Mouse (Mus musculus) intestine, embryonic 16.5 days (tissue): ENCODE measurements around the gene Slc16a1. TPM values are rescaled to one million over a fixed set of nuclear protein-coding genes. Genes with fewer than 3 reads are reported as not detected.

ENCODE experiments used
- ATAC-seq: fragments of 200-750 bp; cut with Nextera tagmentation; 2 replicates; pipeline ENCODE4 v1.8.0; 2017; ENCODE audit warnings: moderate TSS enrichment, moderate library complexity
- H3K27ac ChIP-seq: fragments of 300-500 bp; sonication (generic); 2 replicates; pipeline ENCODE4 v1.5.1; 2014; ENCODE audit warnings: mild to moderate bottlenecking, low read length
- H3K27me3 ChIP-seq: fragments of 300-500 bp; sonication (generic); replicated peaks from 2 replicates; pipeline ENCODE4 v1.6.1; 2014; ENCODE audit warnings: low read length, control low read depth, mixed read lengths; ENCODE audit not compliant: control insufficient read depth, insufficient read depth
- H3K36me3 ChIP-seq: fragments of 300-500 bp; sonication (generic); 2 replicates; pipeline ENCODE4 v1.6.1; 2014; ENCODE audit warnings: low read length, control low read depth; ENCODE audit not compliant: control insufficient read depth, insufficient read depth
- H3K4me1 ChIP-seq: fragments of 300-500 bp; sonication (generic); 2 replicates; pipeline ENCODE4 v1.6.1; 2014; ENCODE audit warnings: low read length, control low read depth, mixed read lengths; ENCODE audit not compliant: control insufficient read depth, insufficient read depth
- H3K4me2 ChIP-seq: fragments of 300-500 bp; sonication (generic); 2 replicates; pipeline ENCODE4 v1.6.1; 2014; ENCODE audit warnings: low read depth, low read length, control low read depth
- H3K4me3 ChIP-seq: fragments of 300-500 bp; sonication (generic); 2 replicates; pipeline ENCODE4 v1.5.1; 2014; ENCODE audit warnings: mild to moderate bottlenecking, low read length
- H3K9ac ChIP-seq: fragments of 300-500 bp; sonication (generic); 2 replicates; pipeline ENCODE4 v1.6.1; 2014; ENCODE audit warnings: low read depth, low read length
- H3K9me3 ChIP-seq: fragments of 300-500 bp; sonication (generic); 2 replicates; pipeline ENCODE4 v1.6.1; 2016; ENCODE audit warnings: low read length, control low read depth; ENCODE audit not compliant: control insufficient read depth
- WGBS: fragments of 180-500 bp; shearing (Covaris S2); extraction: QIAGEN DNeasy Blood & Tissue Kit; methylation state at CpG from one replicate; pipeline ENCODE4 v1.1.7; 2014; 5-methylcytosine and 5-hydroxymethylcytosine counted together
- polyA plus RNA-seq: library from polyadenylated mRNA; unstranded; fragments of >200 nt; fragmentation: Nextera tagmentation; extraction: Ambion mirVana; gene quantifications from 2 replicates; pipeline ENCODE4 v1.2.1, GENCODE M21; 2015

The Slc16a1 gene
- 48.3 and 48.8 TPM in 2 replicates for polyA plus RNA-seq

DNA sequence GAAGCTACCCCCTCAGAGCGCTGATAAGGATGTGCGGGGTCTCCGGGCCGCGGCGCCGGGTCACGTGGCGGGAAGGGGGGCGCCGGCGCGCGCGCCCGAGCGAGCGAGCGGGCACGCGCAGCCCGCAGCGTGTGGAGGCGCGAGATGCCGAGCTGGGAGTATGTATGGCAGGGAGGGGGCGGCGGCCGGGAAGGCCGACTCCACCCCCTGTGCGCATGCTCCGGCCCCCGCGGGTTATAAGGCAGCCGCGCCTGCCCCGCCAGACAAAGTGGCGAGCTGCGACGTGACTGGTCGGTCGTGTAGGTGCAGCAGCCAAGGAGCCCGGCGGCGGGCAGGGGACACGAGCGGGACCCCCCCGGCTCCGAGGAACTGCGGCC is at the start of gene Slc16a1:
TSS of gene Slc16a1 (plus strand) at position 266 of the 377 bp plus-strand sequence.
- no peaks in the 10 kb centered on the region for H3K36me3 ChIP-seq
- peak within 1 kb of the TSS; percentile 94 for H3K4me2 ChIP-seq
- peak; percentile 98 for ATAC-seq
- H3K4me1 ChIP-seq, result no peaks in the 10 kb centered on the region; the same call in 1 of the 2 replicates
- H3K9me3 ChIP-seq, result no peaks in the 10 kb centered on the region
- peak within 1 kb of the TSS; percentile 89 for H3K4me3 ChIP-seq
- H3K9ac ChIP-seq, result peak within 1 kb of the TSS; percentile 91
- WGBS, result under 1% methylated on average over 41 of the region's 50 CpGs
- peak within 1 kb of the TSS; percentile 74 for H3K27ac ChIP-seq
- no peaks in the 10 kb centered on the region for H3K27me3 ChIP-seq

DNA sequence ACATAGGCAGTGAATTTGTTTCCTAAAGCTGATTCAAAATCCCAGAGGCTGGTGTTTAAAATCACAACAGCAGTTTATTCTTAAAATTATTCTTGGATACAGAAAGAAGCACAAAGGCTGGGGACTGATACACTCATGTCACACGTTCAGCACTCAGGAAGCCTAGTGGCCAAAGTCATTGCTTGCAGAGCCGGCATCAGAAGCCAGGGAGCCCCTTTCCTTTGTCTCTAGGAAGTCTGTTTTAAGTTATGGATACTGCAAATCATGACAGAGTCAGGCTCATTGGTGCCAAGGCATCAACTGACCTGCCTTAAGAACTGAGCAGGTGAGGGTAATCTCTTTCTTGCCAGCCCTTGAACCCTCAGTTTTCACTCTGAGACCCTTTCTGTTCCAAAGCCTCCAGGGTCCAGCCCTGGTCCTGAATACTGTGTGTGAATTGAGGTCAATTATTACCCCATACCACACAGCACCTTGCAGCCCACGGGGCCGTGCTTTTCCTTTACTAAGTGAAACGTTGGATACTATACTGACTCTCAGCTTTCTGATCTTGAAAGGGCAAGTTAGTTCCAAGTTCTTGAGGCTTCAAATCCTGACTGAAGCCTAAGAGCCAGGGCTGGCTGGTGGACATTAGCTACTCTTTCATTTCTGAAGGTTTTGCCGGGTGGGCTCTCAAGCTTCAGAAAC is 41.9 kb upstream of the Slc16a1 start:
- Histone ChIP-seq H3K36me3 (no peaks in the 10 kb centered on the region), H3K4me3 (no peak overlapping the region), H3K27ac (0 out of 2 replicates have a peak overlapping the region, but pooled peaks have one; percentile 9), H3K9me3 (no peaks in the 10 kb centered on the region), H3K4me2 (no peak overlapping the region), H3K9ac (no peak overlapping the region), H3K27me3 (no peaks in the 10 kb centered on the region), H3K4me1 (0 out of 2 replicates have a peak, but pooled peaks cover 13% of the 10 kb centered on the region)
- ATAC-seq, result no peak
- WGBS, result 54% methylated on average over 6 of the region's 6 CpGs

DNA sequence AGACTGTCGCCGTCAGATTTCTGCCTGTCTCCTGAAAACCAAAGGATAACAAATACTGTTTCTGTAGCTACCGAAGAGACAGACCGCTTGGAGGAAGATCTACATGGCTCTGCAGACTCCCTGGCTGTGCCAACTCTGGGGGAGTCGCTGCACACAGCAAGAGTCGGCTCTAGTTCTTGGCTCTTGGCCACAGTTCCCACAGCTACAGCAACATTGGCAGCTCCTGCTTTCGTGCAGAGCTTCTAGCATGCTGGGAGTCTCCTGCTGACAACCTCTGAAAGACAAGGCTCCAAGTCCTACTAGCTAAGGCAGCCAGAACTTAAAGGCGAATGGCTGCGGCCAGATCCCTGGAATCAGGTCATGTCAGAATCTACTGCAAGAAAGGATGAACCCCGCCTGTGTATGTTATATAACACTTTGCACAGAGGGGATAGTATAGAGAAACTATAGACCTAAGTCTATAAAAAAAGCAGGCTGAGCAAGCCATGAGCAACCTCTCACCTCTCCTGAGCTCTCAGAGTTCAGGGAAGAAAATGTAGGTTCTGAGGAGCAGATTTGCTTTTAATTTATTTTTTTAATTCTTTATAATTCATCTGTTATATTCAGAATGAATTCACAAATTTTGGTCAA is 41.2 kb upstream of the Slc16a1 start:
- H3K9ac ChIP-seq, result no peak overlapping the region
- H3K9me3 ChIP-seq, result no peaks in the 10 kb centered on the region
- no peak overlapping the region for H3K4me2 ChIP-seq
- H3K27ac ChIP-seq, result 0 out of 2 replicates have a peak overlapping the region, but pooled peaks have one; percentile 9
- 0 out of 2 replicates have a peak, but pooled peaks cover 13% of the 10 kb centered on the region for H3K4me1 ChIP-seq
- WGBS, result 59% methylated on average over 10 of the region's 10 CpGs
- no peaks in the 10 kb centered on the region for H3K36me3 ChIP-seq
- no peaks in the 10 kb centered on the region for H3K27me3 ChIP-seq
- H3K4me3 ChIP-seq, result no peak overlapping the region
- no peak for ATAC-seq

DNA sequence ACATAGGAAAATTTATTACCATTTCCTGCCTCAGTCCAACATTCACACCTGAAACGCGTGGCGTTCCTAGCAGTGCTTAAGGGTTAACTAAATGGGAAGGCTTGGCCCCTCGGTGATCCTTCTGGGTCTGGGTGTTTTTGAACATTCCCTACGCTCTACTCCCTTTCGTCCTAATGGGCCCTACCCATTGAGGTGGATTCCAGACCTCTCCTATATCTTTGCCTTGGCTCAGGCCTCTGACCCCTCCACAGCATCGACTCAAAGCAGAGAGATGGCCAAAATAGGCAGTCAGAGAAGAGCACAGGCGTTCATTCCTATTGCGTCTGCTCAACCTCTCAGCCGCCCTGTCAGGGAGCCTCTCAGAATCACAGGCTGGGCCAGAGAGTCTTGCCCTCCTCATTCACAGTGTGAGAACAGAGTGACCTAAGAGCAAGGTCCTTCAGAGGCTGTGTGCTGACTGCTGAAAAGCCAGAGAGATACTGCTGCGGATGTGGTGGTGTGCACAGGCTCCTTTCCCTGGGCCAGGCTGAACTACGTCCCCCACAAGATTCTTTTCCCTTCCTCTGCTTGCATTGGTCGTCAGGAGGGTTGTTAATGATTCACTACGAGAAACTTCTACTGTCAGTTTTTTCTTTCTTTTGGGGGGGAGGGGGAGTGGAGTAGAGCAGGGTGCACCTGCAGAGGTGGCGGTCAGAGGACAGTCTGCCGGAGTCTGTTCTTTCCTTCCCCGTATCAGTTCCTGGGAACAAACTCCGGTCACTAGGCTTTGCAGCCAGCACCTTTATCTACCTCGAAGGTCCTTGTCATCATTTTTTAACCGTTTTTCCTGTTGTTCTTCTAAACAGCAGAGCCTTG is 38.9 kb upstream of the Slc16a1 start:
- H3K36me3 ChIP-seq, result no peaks in the 10 kb centered on the region
- H3K4me1 ChIP-seq, result 0 out of 2 replicates have a peak, but pooled peaks cover 13% of the 10 kb centered on the region
- peak overlapping the region; percentile 90 for H3K27ac ChIP-seq
- WGBS, result 36% methylated on average over 20 of the region's 20 CpGs
- no peaks in the 10 kb centered on the region for H3K9me3 ChIP-seq
- no peak overlapping the region for H3K4me3 ChIP-seq
- ATAC-seq, result peak; percentile 95
- peak overlapping the region; percentile 17 for H3K4me2 ChIP-seq
- no peaks in the 10 kb centered on the region for H3K27me3 ChIP-seq
- H3K9ac ChIP-seq, result peak overlapping the region; percentile 30; the same call in 1 of the 2 replicates

DNA sequence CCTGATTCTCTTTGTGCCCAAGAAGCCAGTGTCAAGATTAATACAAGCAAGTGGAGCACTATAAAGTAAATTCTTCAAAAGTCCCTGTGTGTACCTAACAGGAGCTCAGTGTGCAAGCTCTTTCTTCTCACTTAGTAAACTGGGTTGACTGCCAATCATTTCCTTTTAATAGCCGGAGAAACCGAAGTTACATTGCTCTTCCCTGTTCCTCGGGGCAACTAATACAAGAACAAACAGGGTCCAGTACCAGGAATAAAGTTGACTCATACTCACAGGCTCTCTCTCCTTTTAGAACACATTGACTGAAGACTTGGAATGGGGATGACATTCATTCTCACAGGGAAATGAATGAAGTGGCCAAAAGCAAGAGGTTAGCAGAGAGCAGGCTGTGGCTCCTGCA is 37.8 kb upstream of the Slc16a1 start:
- 57% methylated on average over 3 of the region's 3 CpGs for WGBS
- H3K4me3 ChIP-seq, result no peak overlapping the region
- H3K9me3 ChIP-seq, result no peaks in the 10 kb centered on the region
- no peak for ATAC-seq
- peak overlapping the region; percentile 21; the same call in 1 of the 2 replicates for H3K27ac ChIP-seq
- no peaks in the 10 kb centered on the region for H3K36me3 ChIP-seq
- no peaks in the 10 kb centered on the region for H3K27me3 ChIP-seq
- 0 out of 2 replicates have a peak, but pooled peaks cover 13% of the 10 kb centered on the region for H3K4me1 ChIP-seq
- H3K4me2 ChIP-seq, result no peak overlapping the region
- no peak overlapping the region for H3K9ac ChIP-seq

DNA sequence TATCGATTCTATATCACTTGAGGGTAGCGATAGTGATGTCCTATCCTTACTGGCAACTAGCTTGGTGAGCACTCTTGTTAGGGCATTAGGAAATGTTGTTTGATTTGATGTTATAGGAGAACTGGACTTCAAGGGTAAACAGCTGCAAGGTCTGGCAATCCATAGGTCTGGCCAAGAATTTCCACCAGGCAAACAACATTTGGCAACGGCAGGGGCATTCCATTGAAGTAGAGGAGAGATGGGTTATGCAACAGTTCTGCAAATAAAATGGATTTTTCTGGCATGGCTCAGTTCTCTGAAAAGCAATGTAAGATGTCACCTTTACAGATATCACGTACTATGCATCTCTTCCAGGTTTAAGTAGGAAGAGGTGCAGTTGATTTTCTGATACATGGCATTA is 36.8 kb upstream of the Slc16a1 start:
- Histone ChIP-seq H3K4me2 (no peak overlapping the region), H3K4me3 (no peak overlapping the region), H3K27me3 (no peaks in the 10 kb centered on the region), H3K27ac (no peak overlapping the region), H3K36me3 (no peaks in the 10 kb centered on the region), H3K9me3 (no peaks in the 10 kb centered on the region), H3K4me1 (0 out of 2 replicates have a peak, but pooled peaks cover 13% of the 10 kb centered on the region), H3K9ac (no peak overlapping the region)
- no peak for ATAC-seq
- 81% methylated on average over 4 of the region's 4 CpGs for WGBS

DNA sequence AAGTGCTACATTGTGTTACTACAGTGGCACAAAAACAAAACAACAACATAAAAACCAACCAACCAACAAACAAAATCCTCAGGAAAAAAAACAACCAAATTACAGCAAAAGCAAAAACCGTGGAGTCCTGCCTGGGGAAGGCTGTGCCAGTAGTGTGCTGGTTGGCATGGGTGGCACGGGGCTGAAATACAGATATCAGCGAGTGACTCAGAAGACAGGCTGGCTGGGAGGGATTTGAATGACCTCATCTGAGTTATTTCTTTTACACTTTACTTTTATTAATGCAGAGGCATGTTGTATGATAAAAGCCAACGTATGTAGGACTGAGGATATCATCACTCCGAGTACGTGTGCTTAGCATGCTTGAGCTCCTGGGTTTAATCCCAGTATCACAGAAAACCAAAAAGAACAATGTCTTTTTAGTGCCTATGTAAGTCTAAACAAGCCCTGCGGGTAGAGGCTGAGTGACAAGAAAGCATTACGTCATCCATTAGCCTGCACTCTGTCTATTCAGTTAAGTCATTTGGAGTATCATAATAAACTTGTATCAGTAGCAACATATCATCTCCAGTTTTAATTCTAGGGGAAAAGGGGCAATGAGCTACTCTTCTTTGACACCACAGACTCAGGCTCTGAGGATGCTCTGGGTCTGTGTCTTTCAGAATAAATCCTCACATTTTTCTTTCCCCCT is 28.6 kb upstream of the Slc16a1 start:
- ATAC-seq, result no peak
- H3K27ac ChIP-seq, result no peak overlapping the region
- 82% methylated on average over 8 of the region's 8 CpGs for WGBS

DNA sequence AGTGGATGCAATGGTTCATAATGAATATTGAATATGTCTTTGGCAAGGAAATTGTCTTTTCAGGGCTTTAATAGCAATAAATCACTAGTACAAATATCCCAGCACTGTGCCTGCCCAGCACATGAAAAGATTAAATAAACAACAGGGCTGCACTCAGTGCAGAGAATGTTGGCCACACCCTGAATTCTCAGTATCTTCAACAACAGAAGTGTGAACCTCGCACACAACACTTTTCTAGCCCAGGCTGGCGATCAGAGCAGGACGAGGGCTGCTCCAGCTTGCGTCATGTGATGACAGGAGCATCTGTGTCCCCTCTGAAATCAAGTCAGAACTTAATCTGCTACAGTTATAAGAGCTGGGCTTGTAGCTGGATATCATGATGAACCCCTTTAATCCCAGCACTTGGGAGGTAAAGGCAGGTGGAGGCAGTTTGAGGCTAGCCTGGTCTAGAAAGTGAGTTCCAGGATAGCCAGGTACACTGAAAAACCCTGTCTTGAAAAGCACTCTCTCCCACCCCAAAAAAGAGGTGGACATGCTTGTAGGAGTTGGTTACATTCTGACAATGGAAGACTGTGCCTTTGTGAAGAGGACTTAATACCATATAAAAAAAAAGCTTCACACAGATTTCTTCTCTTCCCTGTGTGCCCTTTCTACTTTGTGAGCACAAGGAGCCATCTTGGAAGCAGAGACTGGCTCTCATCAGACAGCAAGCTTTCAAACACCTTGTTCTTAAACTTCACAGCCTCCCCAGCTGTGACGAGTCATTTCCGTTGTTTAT is 27.8 kb upstream of the Slc16a1 start:
- Histone ChIP-seq H3K4me3 (no peak overlapping the region), H3K27me3 (no peaks in the 10 kb centered on the region), H3K4me2 (no peak overlapping the region), H3K27ac (no peak overlapping the region), H3K36me3 (no peaks in the 10 kb centered on the region), H3K4me1 (peaks cover 9% of the 10 kb centered on the region), H3K9ac (no peak overlapping the region), H3K9me3 (no peaks in the 10 kb centered on the region)
- ATAC-seq, result no peak
- WGBS, result 59% methylated on average over 6 of the region's 6 CpGs

More for the DNA sequence above, 28.6 kb upstream of the Slc16a1 start:
- Histone ChIP-seq H3K9me3 (no peaks in the 10 kb centered on the region), H3K36me3 (no peaks in the 10 kb centered on the region), H3K4me2 (no peak overlapping the region), H3K4me3 (no peak overlapping the region), H3K27me3 (no peaks in the 10 kb centered on the region), H3K4me1 (peaks cover 9% of the 10 kb centered on the region), H3K9ac (no peak overlapping the region)
